Mouse (Mus musculus): ENCODE data around the gene Gtf3c3. TPM values are rescaled to one million over a fixed set of nuclear protein-coding genes. Genes with fewer than 3 reads are reported as not detected.

Gtf3c3 gene
- polyA plus RNA-seq, 1 experiment = 6.5 TPM

- WGBS = 95% methylated on average over 9 of the region's 9 CpGs
- H3K27ac ChIP-seq (ENCODE audit: control insufficient read depth, insufficient read depth, low read length) = no peak overlapping the region
- no peak overlapping the region for H3K4me3 ChIP-seq (ENCODE audit: control insufficient read depth, insufficient read depth, low read length)
- H3K4me1 ChIP-seq (replicated peaks; ENCODE audit: control insufficient read depth, insufficient read depth, low read length) = no peaks in the 10 kb centered on the region
- H3K36me3 ChIP-seq (ENCODE audit: control insufficient read depth, insufficient read depth, low read length) = no peaks in the 10 kb centered on the region
- peak; percentile 45 for DNase-seq
- H3K27me3 ChIP-seq (ENCODE audit: control insufficient read depth, insufficient read depth, low read length) = no peaks in the 10 kb centered on the region
- TF ChIP-seq POLR2A (IDR thresholded peaks at IDR 0.05; ENCODE audit: control insufficient read depth, extremely low read depth, insufficient read depth, low read length, poor library complexity) = no peak
Measured at GRCm38 (mm10) chr1:54380978-54381914, 57.5 kb downstream of the Gtf3c3 start.

DNA sequence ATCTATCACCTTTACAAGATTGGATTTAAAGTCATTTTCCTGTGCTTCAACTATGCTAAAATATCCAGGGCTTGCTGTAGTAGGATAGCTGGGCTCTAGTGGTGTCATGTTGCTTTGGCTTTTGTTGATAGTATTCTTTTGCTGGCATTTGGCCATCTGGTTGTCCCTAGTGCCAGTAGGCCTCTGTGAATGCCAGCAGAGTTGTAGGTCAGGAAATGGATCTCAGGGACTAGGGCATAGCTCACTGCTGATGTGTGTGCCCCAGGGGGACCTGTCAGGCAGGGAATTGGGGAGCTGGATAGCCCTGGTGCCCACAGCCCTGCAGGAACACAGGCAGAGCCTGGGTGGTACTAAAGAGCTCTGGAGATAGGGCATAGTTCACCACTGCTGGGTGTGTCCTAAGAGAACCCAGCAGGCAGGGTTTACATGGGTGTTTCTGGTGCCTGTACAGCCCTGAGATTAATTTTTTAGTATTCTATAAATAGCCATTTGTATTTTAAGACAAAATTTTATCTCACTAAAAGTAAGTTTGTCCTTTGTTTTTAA is 61.2 kb downstream of the Gtf3c3 start:
- TF ChIP-seq CTCF (IDR thresholded peaks at IDR 0.05; ENCODE audit: borderline replicate concordance, control insufficient read depth, extremely low read depth, insufficient read depth, low read length, poor library complexity) (no peak), POLR2A (IDR thresholded peaks at IDR 0.05; ENCODE audit: control insufficient read depth, extremely low read depth, insufficient read depth, low read length, poor library complexity) (no peak)
- Histone ChIP-seq H3K27ac (ENCODE audit: control insufficient read depth, insufficient read depth, low read length) (no peak overlapping the region), H3K36me3 (ENCODE audit: control insufficient read depth, insufficient read depth, low read length) (no peaks in the 10 kb centered on the region), H3K4me3 (ENCODE audit: control insufficient read depth, insufficient read depth, low read length) (no peak overlapping the region), H3K4me1 (replicated peaks; ENCODE audit: control insufficient read depth, insufficient read depth, low read length) (no peaks in the 10 kb centered on the region), H3K27me3 (ENCODE audit: control insufficient read depth, insufficient read depth, low read length) (no peaks in the 10 kb centered on the region)
- no peak for DNase-seq

GRCm38 (mm10) chr1:54356566-54356965 is 82.2 kb downstream of the Gtf3c3 start:
- Histone ChIP-seq H3K27me3 (ENCODE audit: control insufficient read depth, insufficient read depth, low read length) (no peaks in the 10 kb centered on the region), H3K4me1 (replicated peaks; ENCODE audit: control insufficient read depth, insufficient read depth, low read length) (no peaks in the 10 kb centered on the region), H3K4me3 (ENCODE audit: control insufficient read depth, insufficient read depth, low read length) (no peak overlapping the region), H3K36me3 (ENCODE audit: control insufficient read depth, insufficient read depth, low read length) (no peaks in the 10 kb centered on the region), H3K27ac (ENCODE audit: control insufficient read depth, insufficient read depth, low read length) (no peak overlapping the region)
- TF ChIP-seq POLR2A (IDR thresholded peaks at IDR 0.05; ENCODE audit: control insufficient read depth, extremely low read depth, insufficient read depth, low read length, poor library complexity) (no peak), CTCF (IDR thresholded peaks at IDR 0.05; ENCODE audit: borderline replicate concordance, control insufficient read depth, extremely low read depth, insufficient read depth, low read length, poor library complexity) (no peak)
- no peak for DNase-seq
- WGBS = 98% methylated on average over 6 of the region's 6 CpGs

DNA sequence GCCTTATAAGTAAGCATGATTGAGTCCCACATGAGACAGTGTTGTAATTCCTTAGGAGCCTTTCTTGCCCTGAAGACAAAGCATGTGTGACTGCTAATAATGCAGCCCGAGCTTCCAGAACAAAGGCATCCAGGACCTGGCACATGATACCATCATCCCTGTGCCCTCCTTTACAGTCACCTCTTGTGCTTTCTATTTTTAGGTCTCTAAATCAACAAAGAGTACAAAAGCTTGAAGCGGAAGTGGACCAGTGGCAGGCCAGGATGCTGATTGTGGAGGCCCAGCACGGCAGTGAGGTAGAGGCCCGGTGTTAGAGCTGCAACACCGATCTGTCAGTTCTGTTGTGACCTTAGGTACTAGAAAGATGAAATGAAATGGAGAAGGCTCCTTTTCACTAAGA is 83.3 kb downstream of the Gtf3c3 start:
- 76% methylated on average over 5 of the region's 5 CpGs for WGBS
- H3K4me3 ChIP-seq (ENCODE audit: control insufficient read depth, insufficient read depth, low read length) = no peak overlapping the region
- no peak overlapping the region for H3K27ac ChIP-seq (ENCODE audit: control insufficient read depth, insufficient read depth, low read length)
- DNase-seq = no peak
- no peaks in the 10 kb centered on the region for H3K27me3 ChIP-seq (ENCODE audit: control insufficient read depth, insufficient read depth, low read length)
- no peaks in the 10 kb centered on the region for H3K4me1 ChIP-seq (replicated peaks; ENCODE audit: control insufficient read depth, insufficient read depth, low read length)
- TF ChIP-seq CTCF (IDR thresholded peaks at IDR 0.05; ENCODE audit: borderline replicate concordance, control insufficient read depth, extremely low read depth, insufficient read depth, low read length, poor library complexity) (no peak), POLR2A (IDR thresholded peaks at IDR 0.05; ENCODE audit: control insufficient read depth, extremely low read depth, insufficient read depth, low read length, poor library complexity) (no peak)
- H3K36me3 ChIP-seq (ENCODE audit: control insufficient read depth, insufficient read depth, low read length) = no peaks in the 10 kb centered on the region

- Histone ChIP-seq H3K27me3 (ENCODE audit: control insufficient read depth, insufficient read depth, low read length) (no peaks in the 10 kb centered on the region), H3K36me3 (ENCODE audit: control insufficient read depth, insufficient read depth, low read length) (no peaks in the 10 kb centered on the region), H3K27ac (ENCODE audit: control insufficient read depth, insufficient read depth, low read length) (no peak overlapping the region), H3K4me3 (ENCODE audit: control insufficient read depth, insufficient read depth, low read length) (no peak overlapping the region), H3K4me1 (replicated peaks; ENCODE audit: control insufficient read depth, insufficient read depth, low read length) (no peaks in the 10 kb centered on the region)
- no peak for DNase-seq
- 97% methylated on average over 4 of the region's 4 CpGs for WGBS
- TF ChIP-seq POLR2A (IDR thresholded peaks at IDR 0.05; ENCODE audit: control insufficient read depth, extremely low read depth, insufficient read depth, low read length, poor library complexity) (no peak), CTCF (IDR thresholded peaks at IDR 0.05; ENCODE audit: borderline replicate concordance, control insufficient read depth, extremely low read depth, insufficient read depth, low read length, poor library complexity) (no peak)
Measured at GRCm38 (mm10) chr1:54354786-54355185, 84.0 kb downstream of the Gtf3c3 start.

Other genes with a start within 250 kb of the Gtf3c3 start
- gene Hecw2, start 243.8 kb downstream of the Gtf3c3 start, polyA plus RNA-seq (2012; rRNA removed) = 0.55 and 0.77 TPM in 2 replicates
- 0.07 TPM in 1 of 2 replicates, not detected in the other for gene Ccdc150, start 188.3 kb downstream of the Gtf3c3 start, polyA plus RNA-seq (2012; rRNA removed)
- 0.83 and 1.1 TPM in 2 replicates for gene Pgap1, start 118.7 kb upstream of the Gtf3c3 start, polyA plus RNA-seq (2012; rRNA removed)